Mouse (Mus musculus): ENCODE results near the gene Mpi. TPM values are rescaled to one million over a fixed set of nuclear protein-coding genes. Genes with fewer than 3 reads are reported as not detected.
A peak's percentile ranks its signal among the peaks of the same experiment; 100 is the strongest.

Mpi gene
- polyA plus RNA-seq, 1 experiment: 89.6 TPM

GRCm38 (mm10) chr9:57547869-57548268 lies 4.7 kb downstream of the Mpi start:
- Histone ChIP-seq H3K36me3 (ENCODE audit: control insufficient read depth, insufficient read depth) (peaks cover 23% of the 10 kb centered on the region), H3K79me2 (ENCODE audit: control insufficient read depth, insufficient read depth) (peaks cover 5% of the 10 kb centered on the region), H3K4me3 (no peak overlapping the region), H3K27me3 (ENCODE audit: control insufficient read depth, insufficient read depth, insufficient read length) (no peaks in the 10 kb centered on the region), H3K4me2 (ENCODE audit: low read depth) (no peak overlapping the region), H3ac (ENCODE audit: control insufficient read depth, insufficient read length) (no peak overlapping the region)
- TF ChIP-seq E2F4 (IDR thresholded peaks at IDR 0.05; ENCODE audit: insufficient read depth) (no peak), USF1 (IDR thresholded peaks at IDR 0.05; ENCODE audit: low read depth) (no peak)

GRCm38 (mm10) chr9:57547287-57547686 lies 5.3 kb downstream of the Mpi start:
- Histone ChIP-seq H3K4me2 (ENCODE audit: low read depth) (no peak overlapping the region), H3ac (ENCODE audit: control insufficient read depth, insufficient read length) (no peak overlapping the region), H3K27me3 (ENCODE audit: control insufficient read depth, insufficient read depth, insufficient read length) (no peaks in the 10 kb centered on the region), H3K79me2 (ENCODE audit: control insufficient read depth, insufficient read depth) (peaks cover 5% of the 10 kb centered on the region), H3K36me3 (ENCODE audit: control insufficient read depth, insufficient read depth) (peaks cover 26% of the 10 kb centered on the region), H3K4me3 (no peak overlapping the region)
- TF ChIP-seq USF1 (IDR thresholded peaks at IDR 0.05; ENCODE audit: low read depth): no peak
- TF ChIP-seq REST (IDR thresholded peaks at IDR 0.05; ENCODE audit: insufficient read depth, insufficient read length): no peak
- no peak for TF ChIP-seq MYOD1 (IDR thresholded peaks at IDR 0.05; ENCODE audit: control insufficient read depth in 1 of 3, insufficient read length in 2 of 3, low read depth in 2 of 3)
- TF ChIP-seq MAX (IDR thresholded peaks at IDR 0.05; ENCODE audit: low read depth): no peak
- TF ChIP-seq TCF3 (IDR thresholded peaks at IDR 0.05; ENCODE audit: insufficient read length, low read depth): no peak
- no peak for TF ChIP-seq SRF (IDR thresholded peaks at IDR 0.05; ENCODE audit: control insufficient read depth, insufficient read length, low read depth)
- TF ChIP-seq TCF12 (IDR thresholded peaks at IDR 0.05; ENCODE audit: insufficient read depth, poor library complexity, severe bottlenecking): no peak
- no peak for TF ChIP-seq E2F4 (IDR thresholded peaks at IDR 0.05; ENCODE audit: insufficient read depth)
- no peak for TF ChIP-seq POLR2A (IDR thresholded peaks at IDR 0.05; ENCODE audit: insufficient read length, low read depth)
- TF ChIP-seq POLR2AphosphoS2 (IDR thresholded peaks at IDR 0.05; ENCODE audit: insufficient read length, low read depth): no peak
- TF ChIP-seq CEBPB (IDR thresholded peaks at IDR 0.05; ENCODE audit: insufficient read depth, poor library complexity, severe bottlenecking): no peak
- TF ChIP-seq MYOG (IDR thresholded peaks at IDR 0.05; ENCODE audit: control insufficient read depth in 1 of 3, insufficient read depth in 1 of 3, insufficient read length in 2 of 3, low read depth in 2 of 3): no peak

GRCm38 (mm10) chr9:57543951-57544350 lies 8.6 kb downstream of the Mpi start:
- Histone ChIP-seq H3ac (ENCODE audit: control insufficient read depth, insufficient read length) (no peak overlapping the region), H3K36me3 (ENCODE audit: control insufficient read depth, insufficient read depth) (peaks cover 29% of the 10 kb centered on the region), H3K79me2 (ENCODE audit: control insufficient read depth, insufficient read depth) (peaks cover 3% of the 10 kb centered on the region), H3K4me3 (no peak overlapping the region), H3K27me3 (ENCODE audit: control insufficient read depth, insufficient read depth, insufficient read length) (no peaks in the 10 kb centered on the region), H3K4me2 (ENCODE audit: low read depth) (no peak overlapping the region)
- TF ChIP-seq TCF3 (IDR thresholded peaks at IDR 0.05; ENCODE audit: insufficient read length, low read depth) (no peak), USF1 (IDR thresholded peaks at IDR 0.05; ENCODE audit: low read depth) (no peak), CEBPB (IDR thresholded peaks at IDR 0.05; ENCODE audit: insufficient read depth, poor library complexity, severe bottlenecking) (no peak), POLR2AphosphoS2 (IDR thresholded peaks at IDR 0.05; ENCODE audit: insufficient read length, low read depth) (no peak)

- H3K36me3 ChIP-seq (ENCODE audit: control insufficient read depth, insufficient read depth): peaks cover 29% of the 10 kb centered on the region
- H3K27me3 ChIP-seq (ENCODE audit: control insufficient read depth, insufficient read depth, insufficient read length): no peaks in the 10 kb centered on the region
- no peak for TF ChIP-seq CEBPB (IDR thresholded peaks at IDR 0.05; ENCODE audit: insufficient read depth, poor library complexity, severe bottlenecking)
- no peak overlapping the region for H3K4me3 ChIP-seq
- no peak overlapping the region for H3K4me2 ChIP-seq (ENCODE audit: low read depth)
- H3ac ChIP-seq (ENCODE audit: control insufficient read depth, insufficient read length): no peak overlapping the region
- peaks cover 8% of the 10 kb centered on the region for H3K79me2 ChIP-seq (ENCODE audit: control insufficient read depth, insufficient read depth)
Measured at GRCm38 (mm10) chr9:57541312-57541711, 11.3 kb downstream of the Mpi start.

- no peak overlapping the region for H3K4me3 ChIP-seq
- no peaks in the 10 kb centered on the region for H3K27me3 ChIP-seq (ENCODE audit: control insufficient read depth, insufficient read depth, insufficient read length)
- TF ChIP-seq POLR2A (IDR thresholded peaks at IDR 0.05; ENCODE audit: insufficient read length, low read depth) (no peak), TCF3 (IDR thresholded peaks at IDR 0.05; ENCODE audit: insufficient read length, low read depth) (no peak), MYOG (IDR thresholded peaks at IDR 0.05; ENCODE audit: control insufficient read depth in 1 of 3, insufficient read depth in 1 of 3, insufficient read length in 2 of 3, low read depth in 2 of 3) (no peak), SRF (IDR thresholded peaks at IDR 0.05; ENCODE audit: control insufficient read depth, insufficient read length, low read depth) (no peak)
- H3ac ChIP-seq (ENCODE audit: control insufficient read depth, insufficient read length): no peak overlapping the region
- peaks cover 13% of the 10 kb centered on the region for H3K36me3 ChIP-seq (ENCODE audit: control insufficient read depth, insufficient read depth)
- no peak overlapping the region for H3K4me2 ChIP-seq (ENCODE audit: low read depth)
- peaks cover 8% of the 10 kb centered on the region for H3K79me2 ChIP-seq (ENCODE audit: control insufficient read depth, insufficient read depth)
Measured at GRCm38 (mm10) chr9:57539550-57539949, 13.0 kb downstream of the Mpi start.

- peaks cover 8% of the 10 kb centered on the region for H3K79me2 ChIP-seq (ENCODE audit: control insufficient read depth, insufficient read depth)
- no peaks in the 10 kb centered on the region for H3K27me3 ChIP-seq (ENCODE audit: control insufficient read depth, insufficient read depth, insufficient read length)
- H3K36me3 ChIP-seq (ENCODE audit: control insufficient read depth, insufficient read depth): peaks cover 10% of the 10 kb centered on the region
- peak overlapping the region; percentile 82 for H3K4me2 ChIP-seq (ENCODE audit: low read depth)
- TF ChIP-seq POLR2AphosphoS2 (IDR thresholded peaks at IDR 0.05; ENCODE audit: insufficient read length, low read depth) (peak; percentile 62), MYOG (IDR thresholded peaks at IDR 0.05; ENCODE audit: control insufficient read depth in 1 of 3, insufficient read depth in 1 of 3, insufficient read length in 2 of 3, low read depth in 2 of 3) (no peak)
- H3K4me3 ChIP-seq: peak overlapping the region; percentile 90
- peak overlapping the region; percentile 69 for H3ac ChIP-seq (ENCODE audit: control insufficient read depth, insufficient read length)
Measured at GRCm38 (mm10) chr9:57537728-57538181, 14.8 kb downstream of the Mpi start.

All from myocyte (in vitro differentiated cells).